In genomic region chr10:128409692-128410559, GRCm38 (mm10) we compare ENCODE assay signal across 8 mouse cellular contexts. TPM values are rescaled to one million over a fixed set of nuclear protein-coding genes. Genes with fewer than 3 reads are reported as not detected.
DNase-seq lines count a peak whose midpoint lies in the region; ATAC-seq and TF ChIP-seq lines count a peak whose summit lies in the region.

No protein-coding gene starts in this region.

- no peak for TF ChIP-seq EP300 in liver, embryonic 14.5 days (IDR thresholded peaks at IDR 0.05; ENCODE audit: low read depth)
- TF ChIP-seq EP300 in stomach, postnatal 0 days (optimal IDR thresholded peaks at IDR 0.05) = no peak

- H3K4me2 ChIP-seq in heart, embryonic 15.5 days = peak overlapping the region; percentile 93
- peak overlapping the region; percentile 86 for H3K4me2 ChIP-seq in liver, embryonic 14.5 days (ENCODE audit: low read depth)
- peak overlapping the region; percentile 91 for H3K4me2 ChIP-seq in neural tube, embryonic 11.5 days (ENCODE audit: low read depth)
- H3K4me2 ChIP-seq in stomach, postnatal 0 days (replicated peaks; ENCODE audit: low read depth) = peak overlapping the region; percentile 87

- H3K27ac ChIP-seq in forebrain, embryonic 10.5 days = peak overlapping the region; percentile 96
- peak overlapping the region; percentile 97 for H3K27ac ChIP-seq in heart, embryonic 15.5 days
- H3K27ac ChIP-seq in liver, embryonic 14.5 days = peak overlapping the region; percentile 79
- peak overlapping the region; percentile 58 for H3K27ac ChIP-seq in neural tube, embryonic 11.5 days (ENCODE audit: low read depth, low read length)
- peak overlapping the region; percentile 96 for H3K27ac ChIP-seq in stomach, postnatal 0 days (replicated peaks)

- peak overlapping the region; percentile 84 for H3K9ac ChIP-seq in heart, embryonic 15.5 days
- peak overlapping the region; percentile 77 for H3K9ac ChIP-seq in liver, embryonic 14.5 days (replicated peaks)
- H3K9ac ChIP-seq in neural tube, embryonic 11.5 days (ENCODE audit: low read length) = peak overlapping the region; percentile 72
- peak overlapping the region; percentile 72 for H3K9ac ChIP-seq in stomach, postnatal 0 days (ENCODE audit: low read length)

- H3K36me3 ChIP-seq in forebrain, embryonic 10.5 days (replicated peaks) = peaks cover 53% of the 10 kb centered on the region
- peaks cover 12% of the 10 kb centered on the region; the same call in 1 of the 2 replicates for H3K36me3 ChIP-seq in heart, embryonic 15.5 days
- H3K36me3 ChIP-seq in liver, embryonic 14.5 days (replicated peaks; ENCODE audit: control insufficient read depth, insufficient read depth, low read depth) = no peaks in the 10 kb centered on the region; the same call in 1 of the 2 replicates
- 0 out of 2 replicates have a peak, but pooled peaks cover 2% of the 10 kb centered on the region for H3K36me3 ChIP-seq in neural tube, embryonic 11.5 days (ENCODE audit: control insufficient read depth, insufficient read depth, low read length)
- no peaks in the 10 kb centered on the region; the same call in 1 of the 2 replicates for H3K36me3 ChIP-seq in stomach, postnatal 0 days (ENCODE audit: control insufficient read depth, insufficient read depth, low read length)

- ATAC-seq in heart, embryonic 15.5 days (replicated peaks; ENCODE audit: insufficient number of reproducible peaks, insufficient read depth, low FRiP score, low read depth) = peak; percentile 94
- ATAC-seq in liver, embryonic 14.5 days (ENCODE audit: insufficient read depth) = peak; percentile 85
- ATAC-seq in neural tube, embryonic 11.5 days (ENCODE audit: insufficient read depth, low FRiP score, low TSS enrichment) = peak; percentile 88
- ATAC-seq in stomach, postnatal 0 days (ENCODE audit: low FRiP score, low TSS enrichment) = peak; percentile 94

- peak; percentile 87 for TF ChIP-seq CTCF in liver, embryonic 14.5 days (IDR thresholded peaks at IDR 0.05; ENCODE audit: low read depth)
- peak; percentile 81 for TF ChIP-seq CTCF in stomach, postnatal 0 days (IDR thresholded peaks at IDR 0.05; ENCODE audit: low read depth)

- peak overlapping the region; percentile 99 for H3K4me3 ChIP-seq in forebrain, embryonic 10.5 days
- peak overlapping the region; percentile 87 for H3K4me3 ChIP-seq in heart, embryonic 15.5 days
- H3K4me3 ChIP-seq in liver, embryonic 14.5 days (ENCODE audit: insufficient read depth in 1 of 2, low read depth in 2 of 2, low read length in 2 of 2) = peak overlapping the region; percentile 79 to 93
- peak overlapping the region; percentile 92 for H3K4me3 ChIP-seq in neural tube, embryonic 11.5 days (ENCODE audit: low read depth, low read length)
- H3K4me3 ChIP-seq in stomach, postnatal 0 days (ENCODE audit: low read depth, low read length) = peak overlapping the region; percentile 64

- peak; percentile 96 for DNase-seq in CD8-positive naive resting alpha-beta T cell, adult 2 months (ENCODE audit: low read depth in 2 of 2, low spot score in 2 of 2)
- peak; percentile 97 for DNase-seq in c-Kit-positive CD71-negative TER-119-negative erythroid progenitor cells, embryonic 14.5 days (ENCODE audit: low read depth)
- peak; percentile 97 for DNase-seq in forebrain, embryonic 10.5 days (ENCODE audit: extremely low spot score, low spot score)
- DNase-seq in kidney, postnatal 25 days = peak; percentile 99
- peak; percentile 97 to 98 (median 98) for DNase-seq in liver, embryonic 14.5 days (ENCODE audit: low read depth in 3 of 3, low spot score in 3 of 3)
- DNase-seq in neural tube, embryonic 11.5 days (ENCODE audit: low spot score) = peak; percentile 97
- peak; percentile 97 for DNase-seq in stomach, postnatal 0 days (ENCODE audit: low spot score)

- H3K27me3 ChIP-seq in forebrain, embryonic 10.5 days (ENCODE audit: poor library complexity, severe bottlenecking) = no peaks in the 10 kb centered on the region
- no peaks in the 10 kb centered on the region for H3K27me3 ChIP-seq in heart, embryonic 15.5 days
- no peaks in the 10 kb centered on the region for H3K27me3 ChIP-seq in liver, embryonic 14.5 days (ENCODE audit: control insufficient read depth, insufficient read depth, low read length)
- no peaks in the 10 kb centered on the region for H3K27me3 ChIP-seq in neural tube, embryonic 11.5 days (ENCODE audit: control insufficient read depth, insufficient read depth, low read length)
- H3K27me3 ChIP-seq in stomach, postnatal 0 days (ENCODE audit: control insufficient read depth, insufficient read depth, low read length) = no peaks in the 10 kb centered on the region

- H3K4me1 ChIP-seq in forebrain, embryonic 10.5 days = peaks cover 55% of the 10 kb centered on the region
- H3K4me1 ChIP-seq in heart, embryonic 15.5 days (replicated peaks) = peaks cover 38% of the 10 kb centered on the region
- peaks cover 8 to 24% of the 10 kb centered on the region in 2 experiments for H3K4me1 ChIP-seq in liver, embryonic 14.5 days (replicated peaks; ENCODE audit: control insufficient read depth in 2 of 2, insufficient read depth in 2 of 2, low read length in 1 of 2)
- H3K4me1 ChIP-seq in neural tube, embryonic 11.5 days (ENCODE audit: control insufficient read depth, insufficient read depth, low read length) = peaks cover 23% of the 10 kb centered on the region
- H3K4me1 ChIP-seq in stomach, postnatal 0 days (replicated peaks; ENCODE audit: control insufficient read depth, insufficient read depth) = no peaks in the 10 kb centered on the region; the same call in 1 of the 2 replicates

- H3K9me3 ChIP-seq in forebrain, embryonic 10.5 days = no peaks in the 10 kb centered on the region
- no peaks in the 10 kb centered on the region for H3K9me3 ChIP-seq in heart, embryonic 15.5 days (replicated peaks)
- no peaks in the 10 kb centered on the region for H3K9me3 ChIP-seq in liver, embryonic 14.5 days (ENCODE audit: control insufficient read depth, low read length)
- no peaks in the 10 kb centered on the region for H3K9me3 ChIP-seq in neural tube, embryonic 11.5 days (ENCODE audit: control insufficient read depth, low read length)
- no peaks in the 10 kb centered on the region for H3K9me3 ChIP-seq in stomach, postnatal 0 days (ENCODE audit: control insufficient read depth, low read length)

- 6% methylated on average over 36 of the region's 36 CpGs for WGBS in forebrain, embryonic 10.5 days
- 6% methylated on average over 36 of the region's 36 CpGs for WGBS in heart, embryonic 15.5 days
- WGBS in liver, embryonic 14.5 days (ENCODE audit: insufficient replicate concordance) = 6% methylated on average over 36 of the region's 36 CpGs
- WGBS in neural tube, embryonic 11.5 days = 5% methylated on average over 36 of the region's 36 CpGs
- WGBS in stomach, postnatal 0 days = 6% methylated on average over 36 of the region's 36 CpGs

RNA-seq across cellular contexts. Expression of gene Nabp2, which starts 1.4 kb away (rescaled TPM):
- 161 and 164 TPM in 2 replicates for polyA plus RNA-seq in forebrain, embryonic 10.5 days (2016; fragmentation: Nextera tagmentation; extraction: Ambion mirVana)
- polyA plus RNA-seq in heart, embryonic 15.5 days (2015; fragmentation: Nextera tagmentation; extraction: Ambion mirVana) = 52.6 and 58.9 TPM in 2 replicates
- 24.2 and 25.4 TPM in 2 replicates for polyA plus RNA-seq in liver, embryonic 14.5 days (2012; rRNA removed)
- 45.4 and 48.7 TPM in 2 replicates for polyA plus RNA-seq in liver, embryonic 14.5 days (2014; fragmentation: Nextera tagmentation; extraction: Ambion mirVana)
- polyA plus RNA-seq in neural tube, embryonic 11.5 days (2014; fragmentation: Nextera tagmentation; extraction: Ambion mirVana) = 115 and 127 TPM in 2 replicates
- 53.5 and 54.4 TPM in 2 replicates for polyA plus RNA-seq in stomach, postnatal 0 days (2015; fragmentation: Nextera tagmentation; extraction: Ambion mirVana)

RNA-seq across cellular contexts. Expression of gene Rnf41, which starts 1.5 kb away (rescaled TPM):
- polyA plus RNA-seq in forebrain, embryonic 10.5 days (2016; fragmentation: Nextera tagmentation; extraction: Ambion mirVana) = 40.9 and 42.9 TPM in 2 replicates
- 25.5 and 29.0 TPM in 2 replicates for polyA plus RNA-seq in heart, embryonic 15.5 days (2015; fragmentation: Nextera tagmentation; extraction: Ambion mirVana)
- polyA plus RNA-seq in liver, embryonic 14.5 days (2012; rRNA removed) = 5.0 and 5.9 TPM in 2 replicates
- polyA plus RNA-seq in liver, embryonic 14.5 days (2014; fragmentation: Nextera tagmentation; extraction: Ambion mirVana) = 4.8 and 6.2 TPM in 2 replicates
- polyA plus RNA-seq in neural tube, embryonic 11.5 days (2014; fragmentation: Nextera tagmentation; extraction: Ambion mirVana) = 43.5 and 46.8 TPM in 2 replicates
- 18.9 and 20.1 TPM in 2 replicates for polyA plus RNA-seq in stomach, postnatal 0 days (2015; fragmentation: Nextera tagmentation; extraction: Ambion mirVana)

RNA-seq across cellular contexts. Expression of gene Slc39a5, which starts 8.9 kb away (rescaled TPM):
- 0.30 TPM in 1 of 2 replicates, not detected in the other for polyA plus RNA-seq in forebrain, embryonic 10.5 days (2016; fragmentation: Nextera tagmentation; extraction: Ambion mirVana)
- polyA plus RNA-seq in heart, embryonic 15.5 days (2015; fragmentation: Nextera tagmentation; extraction: Ambion mirVana) = 0.24 and 0.81 TPM in 2 replicates
- 33.0 and 40.8 TPM in 2 replicates for polyA plus RNA-seq in liver, embryonic 14.5 days (2012; rRNA removed)
- 37.6 and 40.7 TPM in 2 replicates for polyA plus RNA-seq in liver, embryonic 14.5 days (2014; fragmentation: Nextera tagmentation; extraction: Ambion mirVana)
- polyA plus RNA-seq in neural tube, embryonic 11.5 days (2014; fragmentation: Nextera tagmentation; extraction: Ambion mirVana) = not detected in 2 replicates
- polyA plus RNA-seq in stomach, postnatal 0 days (2015; fragmentation: Nextera tagmentation; extraction: Ambion mirVana) = 0.75 and 0.76 TPM in 2 replicates

RNA-seq across cellular contexts. Expression of gene Ankrd52, which starts 33.0 kb away (rescaled TPM):
- 11.1 and 13.1 TPM in 2 replicates for polyA plus RNA-seq in forebrain, embryonic 10.5 days (2016; fragmentation: Nextera tagmentation; extraction: Ambion mirVana)
- polyA plus RNA-seq in heart, embryonic 15.5 days (2015; fragmentation: Nextera tagmentation; extraction: Ambion mirVana) = 6.8 and 11.8 TPM in 2 replicates
- polyA plus RNA-seq in liver, embryonic 14.5 days (2012; rRNA removed) = 7.4 and 7.7 TPM in 2 replicates
- 4.3 and 5.5 TPM in 2 replicates for polyA plus RNA-seq in liver, embryonic 14.5 days (2014; fragmentation: Nextera tagmentation; extraction: Ambion mirVana)
- 9.5 and 10.4 TPM in 2 replicates for polyA plus RNA-seq in neural tube, embryonic 11.5 days (2014; fragmentation: Nextera tagmentation; extraction: Ambion mirVana)
- 2.9 and 4.3 TPM in 2 replicates for polyA plus RNA-seq in stomach, postnatal 0 days (2015; fragmentation: Nextera tagmentation; extraction: Ambion mirVana)

RNA-seq across cellular contexts. Expression of gene Coq10a, which starts 41.1 kb away (rescaled TPM):
- 9.2 and 10.1 TPM in 2 replicates for polyA plus RNA-seq in forebrain, embryonic 10.5 days (2016; fragmentation: Nextera tagmentation; extraction: Ambion mirVana)
- polyA plus RNA-seq in heart, embryonic 15.5 days (2015; fragmentation: Nextera tagmentation; extraction: Ambion mirVana) = 17.0 TPM in 2 replicates
- 6.5 and 7.7 TPM in 2 replicates for polyA plus RNA-seq in liver, embryonic 14.5 days (2012; rRNA removed)
- 4.7 and 5.0 TPM in 2 replicates for polyA plus RNA-seq in liver, embryonic 14.5 days (2014; fragmentation: Nextera tagmentation; extraction: Ambion mirVana)
- 19.0 and 24.1 TPM in 2 replicates for polyA plus RNA-seq in neural tube, embryonic 11.5 days (2014; fragmentation: Nextera tagmentation; extraction: Ambion mirVana)
- 12.9 and 13.8 TPM in 2 replicates for polyA plus RNA-seq in stomach, postnatal 0 days (2015; fragmentation: Nextera tagmentation; extraction: Ambion mirVana)

Comparison
In these comparisons a context has a peak if more than half of its experiments do, and no peak if none do; other contexts are left out.
1. Peak in every context shown above with its lines: DNase-seq, ATAC-seq, H3K4me3 ChIP-seq and H3K27ac ChIP-seq.
2. RNA of gene Slc39a5, which starts 8.9 kb away (polyA plus RNA-seq): 33.0 to 40.8 TPM in liver, embryonic 14.5 days; 0.75 to 0.76 TPM in stomach, postnatal 0 days, 0.24 to 0.81 TPM in heart, embryonic 15.5 days, not detected in neural tube, embryonic 11.5 days and 0.30 TPM in forebrain, embryonic 10.5 days; every median in the first group is over 10 times any median in the second.